Mouse (Mus musculus) midbrain, embryonic 11.5 days (tissue): ENCODE measurements at regions not wholly inside any gene's neighbourhood (a gene's known extent, or its start where the extent isn't known, plus 50 kb on each side); places are given as distances from the start of the nearest gene placed in this dataset.

Experiments used
- ATAC-seq: fragments of 200-750 bp; cut with Nextera tagmentation; 2 replicates; pipeline ENCODE4 v1.8.0; 2017; ENCODE audit warnings: moderate TSS enrichment, moderate library complexity; ENCODE audit not compliant: low FRiP score
- DNase-seq: peaks from one replicate; pipeline ENCODE4 v3.0.0; 2015; ENCODE audit warnings: low spot score; ENCODE audit errors: missing footprints
- H3K27ac ChIP-seq: fragments of 300-500 bp; sonication (generic); 2 replicates; pipeline ENCODE4 v1.5.1; 2014; ENCODE audit warnings: low read depth, low read length
- H3K27me3 ChIP-seq: fragments of 300-500 bp; sonication (generic); 2 replicates; pipeline ENCODE4 v1.6.1; 2014; ENCODE audit warnings: mild to moderate bottlenecking, low read length, moderate library complexity, mixed read lengths; ENCODE audit not compliant: control insufficient read depth, insufficient read depth
- H3K36me3 ChIP-seq: fragments of 300-500 bp; sonication (generic); 2 replicates; pipeline ENCODE4 v1.6.1; 2014; ENCODE audit warnings: mild to moderate bottlenecking, low read length, moderate library complexity, mixed read lengths; ENCODE audit not compliant: control insufficient read depth, insufficient read depth
- H3K4me1 ChIP-seq: fragments of 300-500 bp; sonication (generic); 2 replicates; pipeline ENCODE4 v1.6.1; 2014; ENCODE audit warnings: low read length; ENCODE audit not compliant: control insufficient read depth, insufficient read depth
- H3K4me2 ChIP-seq: fragments of 300-500 bp; sonication (generic); 2 replicates; pipeline ENCODE4 v1.6.1; 2014; ENCODE audit warnings: mild to moderate bottlenecking, moderate library complexity
- H3K4me3 ChIP-seq: fragments of 300-500 bp; sonication (generic); 2 replicates; pipeline ENCODE4 v1.5.1; 2014; ENCODE audit warnings: low read depth, low read length
- H3K9ac ChIP-seq: fragments of 300-500 bp; sonication (generic); 2 replicates; pipeline ENCODE4 v1.6.1; 2014; ENCODE audit warnings: low read length
- H3K9me3 ChIP-seq: fragments of 300-500 bp; sonication (generic); 2 replicates; pipeline ENCODE4 v1.6.1; 2016; ENCODE audit warnings: low read length; ENCODE audit not compliant: control insufficient read depth
- WGBS: fragments of 180-500 bp; shearing (Covaris S2); extraction: QIAGEN DNeasy Blood & Tissue Kit; methylation state at CpG from one replicate; pipeline ENCODE4 v1.1.7; 2014; 5-methylcytosine and 5-hydroxymethylcytosine counted together

DNA sequence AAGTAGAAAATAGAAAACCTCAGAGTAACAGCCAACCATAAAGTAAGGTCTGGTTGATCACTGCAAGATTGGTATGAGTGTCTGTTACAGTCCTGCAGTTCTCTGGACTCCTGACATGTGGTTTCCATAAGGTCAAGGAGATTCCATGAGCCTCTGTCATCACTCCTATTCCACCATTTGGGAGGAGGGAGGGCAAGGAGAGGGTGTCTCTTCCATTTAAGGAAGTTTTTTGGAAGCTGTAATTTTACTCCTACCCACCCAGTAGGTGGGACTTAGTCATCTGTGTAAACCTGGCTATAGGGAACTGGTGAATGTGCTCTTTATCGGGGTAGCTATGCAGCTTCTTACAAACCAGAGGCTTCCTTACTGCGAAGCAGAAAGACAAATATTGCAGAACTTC, 168.8 kb downstream of the Klf6 start:
- Histone ChIP-seq H3K4me3 (no peak overlapping the region), H3K27ac (no peak overlapping the region), H3K4me1 (no peaks in the 10 kb centered on the region), H3K9me3 (no peaks in the 10 kb centered on the region), H3K27me3 (no peaks in the 10 kb centered on the region), H3K9ac (no peak overlapping the region), H3K36me3 (no peaks in the 10 kb centered on the region), H3K4me2 (no peak overlapping the region)
- WGBS: 78% methylated on average over 2 of the region's 2 CpGs
- no peak for DNase-seq
- no peak for ATAC-seq

DNA sequence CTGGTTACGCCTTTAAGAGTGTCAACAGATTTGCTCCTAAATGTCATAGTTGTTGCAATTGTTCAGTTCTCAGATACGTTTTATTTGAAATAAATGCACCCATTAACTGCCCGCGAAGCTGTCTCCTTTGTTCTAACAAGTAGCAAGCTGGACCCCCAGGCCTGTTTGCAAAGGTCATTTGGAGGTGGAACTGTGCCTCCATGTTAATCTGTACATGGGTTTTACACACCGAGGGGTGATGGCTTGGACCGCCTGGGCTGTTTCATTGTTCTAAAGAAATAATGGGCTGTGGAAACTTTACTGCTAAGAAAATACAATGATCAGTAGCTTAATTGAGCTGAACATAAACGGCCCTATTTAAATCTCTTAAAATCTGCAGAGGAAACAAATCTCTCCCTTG, 178.8 kb downstream of the Klf6 start:
- 55% methylated on average over 7 of the region's 7 CpGs for WGBS
- no peak overlapping the region for H3K4me3 ChIP-seq
- no peaks in the 10 kb centered on the region for H3K9me3 ChIP-seq
- no peak overlapping the region for H3K9ac ChIP-seq
- no peaks in the 10 kb centered on the region for H3K36me3 ChIP-seq
- H3K4me1 ChIP-seq: no peaks in the 10 kb centered on the region
- ATAC-seq (no peak), DNase-seq (no peak)
- H3K27me3 ChIP-seq: no peaks in the 10 kb centered on the region
- H3K27ac ChIP-seq: no peak overlapping the region
- H3K4me2 ChIP-seq: no peak overlapping the region

DNA sequence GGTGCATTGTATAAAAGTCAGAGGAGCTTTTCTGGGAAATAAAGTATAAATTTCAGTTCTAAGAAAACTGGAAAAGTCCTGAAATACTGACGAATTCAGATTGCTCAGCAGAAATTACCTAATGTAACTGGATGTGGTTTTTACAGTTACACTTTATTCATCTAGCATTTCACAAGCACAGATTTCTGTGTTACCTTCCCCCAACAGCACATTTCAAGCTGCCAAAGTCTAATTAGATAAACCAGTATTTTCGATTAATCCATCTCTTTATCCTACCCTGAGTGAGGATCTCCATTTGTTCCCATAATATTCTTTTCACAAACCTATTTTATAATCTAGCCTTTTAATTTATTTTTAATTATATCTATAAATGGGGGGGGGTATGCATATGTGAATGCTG, 179.4 kb downstream of the Klf6 start:
- ATAC-seq (no peak), DNase-seq (no peak)
- no peaks in the 10 kb centered on the region for H3K4me1 ChIP-seq
- H3K36me3 ChIP-seq: no peaks in the 10 kb centered on the region
- H3K4me3 ChIP-seq: no peak overlapping the region
- H3K9ac ChIP-seq: no peak overlapping the region
- H3K9me3 ChIP-seq: no peaks in the 10 kb centered on the region
- no peak overlapping the region for H3K4me2 ChIP-seq
- no peaks in the 10 kb centered on the region for H3K27me3 ChIP-seq
- no peak overlapping the region for H3K27ac ChIP-seq
- 82% methylated on average over 2 of the region's 2 CpGs for WGBS

DNA sequence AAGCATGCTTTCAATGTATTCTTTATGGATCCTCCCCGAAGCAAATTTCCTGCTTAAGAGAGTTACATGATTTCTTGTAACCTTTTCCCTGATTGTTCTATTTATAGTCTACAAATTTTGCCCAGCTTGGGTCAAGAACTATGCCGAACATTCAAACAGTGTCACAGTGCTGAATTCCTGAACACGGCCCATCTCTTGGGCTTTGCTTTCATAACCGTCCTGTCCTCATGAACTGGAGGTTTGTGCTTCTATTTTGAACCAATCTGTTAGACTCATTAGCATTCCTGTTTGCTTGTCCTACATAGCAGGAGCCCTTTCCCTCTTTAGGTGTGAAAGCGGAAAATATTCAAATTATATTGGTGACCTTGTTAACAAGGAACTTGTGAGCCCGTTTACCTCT, 181.2 kb downstream of the Klf6 start:
- no peak for ATAC-seq
- no peak overlapping the region for H3K9ac ChIP-seq
- H3K4me2 ChIP-seq: no peak overlapping the region
- H3K36me3 ChIP-seq: no peaks in the 10 kb centered on the region
- no peaks in the 10 kb centered on the region for H3K27me3 ChIP-seq
- WGBS: 90% methylated on average over 6 of the region's 6 CpGs
- no peak overlapping the region for H3K27ac ChIP-seq
- DNase-seq: no peak
- no peaks in the 10 kb centered on the region for H3K4me1 ChIP-seq
- no peak overlapping the region for H3K4me3 ChIP-seq
- no peaks in the 10 kb centered on the region for H3K9me3 ChIP-seq

DNA sequence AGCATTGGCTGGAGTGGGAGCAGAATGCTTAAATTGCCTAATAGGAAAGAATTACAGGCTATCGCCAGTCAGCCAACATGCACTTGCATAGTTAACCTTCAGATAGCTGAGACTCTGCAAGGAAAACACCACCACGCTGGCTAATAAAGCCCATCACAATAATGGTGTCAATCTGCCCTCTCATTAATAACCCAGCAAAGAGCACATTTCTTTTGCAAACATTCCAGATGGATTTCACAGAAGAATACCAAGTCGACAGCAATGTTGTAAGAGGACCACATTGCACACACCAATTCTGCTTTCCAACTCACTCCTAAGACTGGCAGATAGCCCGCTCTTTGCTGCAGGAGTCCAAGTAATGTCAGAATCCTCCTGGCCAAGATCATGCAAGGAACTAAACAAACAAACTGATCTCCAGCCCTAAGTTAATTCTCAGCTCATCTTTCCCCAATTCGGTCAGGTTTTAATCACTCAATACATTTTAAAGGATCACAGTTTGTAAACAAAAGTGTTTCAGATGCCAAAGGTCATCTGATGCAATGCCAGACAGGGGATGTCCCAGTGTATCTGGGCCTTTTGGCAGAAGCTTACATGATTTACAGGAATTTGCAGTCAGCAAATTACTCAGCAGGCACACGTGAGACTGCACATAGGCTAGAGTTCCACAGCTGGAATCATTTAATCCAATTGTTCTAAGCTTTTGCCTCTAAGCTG, 198.4 kb downstream of the Klf6 start:
- Histone ChIP-seq H3K4me3 (no peak overlapping the region), H3K9ac (no peak overlapping the region), H3K27ac (no peak overlapping the region), H3K4me1 (no peaks in the 10 kb centered on the region), H3K27me3 (no peaks in the 10 kb centered on the region), H3K4me2 (no peak overlapping the region), H3K36me3 (no peaks in the 10 kb centered on the region), H3K9me3 (no peaks in the 10 kb centered on the region)
- peak; percentile 86 for DNase-seq
- no peak for ATAC-seq
- 38% methylated on average over 6 of the region's 6 CpGs for WGBS

DNA sequence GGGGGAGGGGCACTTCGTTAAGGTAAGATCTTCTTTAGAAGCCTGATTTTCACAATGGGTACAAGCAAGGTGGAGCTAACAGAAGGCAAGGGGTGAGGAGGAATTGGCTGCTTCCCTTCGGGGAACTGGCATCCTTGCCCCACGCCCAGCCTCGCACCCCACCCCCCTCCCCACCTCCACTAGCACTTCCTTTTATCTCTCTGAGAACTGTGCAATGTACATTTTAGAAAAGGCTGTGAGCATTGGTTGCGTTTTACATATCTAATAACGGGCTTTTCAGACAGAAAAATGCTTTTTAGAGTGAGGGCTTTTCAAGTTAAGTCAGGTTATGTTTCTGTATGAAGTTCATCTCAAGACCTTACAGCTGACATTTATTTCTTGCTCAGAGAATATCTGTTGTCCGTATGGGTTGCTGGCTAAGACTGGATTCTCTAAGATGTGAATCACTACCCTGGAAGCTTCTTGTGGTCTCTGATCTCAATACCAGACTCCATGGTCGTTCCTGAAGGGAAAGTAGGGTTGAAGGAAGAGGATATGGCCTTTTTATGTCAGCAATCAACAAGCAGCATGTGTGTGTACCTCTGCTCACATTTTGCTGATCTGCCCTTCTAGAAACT, 199.1 kb downstream of the Klf6 start:
- no peak overlapping the region for H3K9ac ChIP-seq
- no peak overlapping the region for H3K27ac ChIP-seq
- H3K27me3 ChIP-seq: no peaks in the 10 kb centered on the region
- H3K9me3 ChIP-seq: no peaks in the 10 kb centered on the region
- no peaks in the 10 kb centered on the region for H3K36me3 ChIP-seq
- WGBS: 47% methylated on average over 8 of the region's 8 CpGs
- H3K4me1 ChIP-seq: no peaks in the 10 kb centered on the region
- ATAC-seq: no peak
- H3K4me2 ChIP-seq: no peak overlapping the region
- no peak for DNase-seq
- H3K4me3 ChIP-seq: no peak overlapping the region

DNA sequence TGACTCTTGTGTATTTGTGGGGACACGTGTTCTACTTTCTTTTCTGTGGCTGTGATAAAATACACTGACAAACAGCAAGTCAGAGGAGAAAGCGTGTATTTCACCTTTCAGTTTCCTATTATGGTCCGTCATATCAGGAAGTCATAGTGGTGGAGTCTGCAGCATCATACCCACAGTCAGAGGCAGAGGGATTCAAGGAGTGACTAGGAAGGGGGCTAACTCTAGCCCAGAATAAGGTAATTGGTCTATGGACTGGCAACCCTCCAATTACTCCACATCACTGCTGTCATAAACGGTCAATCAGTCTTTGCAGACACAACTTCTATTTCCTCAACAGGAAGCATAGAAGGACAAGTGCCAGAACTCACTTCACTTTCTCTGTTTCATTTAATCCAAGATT, 201.0 kb downstream of the Klf6 start:
- Histone ChIP-seq H3K27me3 (no peaks in the 10 kb centered on the region), H3K27ac (no peak overlapping the region), H3K36me3 (no peaks in the 10 kb centered on the region), H3K4me1 (no peaks in the 10 kb centered on the region), H3K4me3 (no peak overlapping the region), H3K9ac (no peak overlapping the region), H3K4me2 (no peak overlapping the region), H3K9me3 (no peaks in the 10 kb centered on the region)
- DNase-seq (no peak), ATAC-seq (no peak)
- WGBS: 89% methylated on average over 4 of the region's 4 CpGs

DNA sequence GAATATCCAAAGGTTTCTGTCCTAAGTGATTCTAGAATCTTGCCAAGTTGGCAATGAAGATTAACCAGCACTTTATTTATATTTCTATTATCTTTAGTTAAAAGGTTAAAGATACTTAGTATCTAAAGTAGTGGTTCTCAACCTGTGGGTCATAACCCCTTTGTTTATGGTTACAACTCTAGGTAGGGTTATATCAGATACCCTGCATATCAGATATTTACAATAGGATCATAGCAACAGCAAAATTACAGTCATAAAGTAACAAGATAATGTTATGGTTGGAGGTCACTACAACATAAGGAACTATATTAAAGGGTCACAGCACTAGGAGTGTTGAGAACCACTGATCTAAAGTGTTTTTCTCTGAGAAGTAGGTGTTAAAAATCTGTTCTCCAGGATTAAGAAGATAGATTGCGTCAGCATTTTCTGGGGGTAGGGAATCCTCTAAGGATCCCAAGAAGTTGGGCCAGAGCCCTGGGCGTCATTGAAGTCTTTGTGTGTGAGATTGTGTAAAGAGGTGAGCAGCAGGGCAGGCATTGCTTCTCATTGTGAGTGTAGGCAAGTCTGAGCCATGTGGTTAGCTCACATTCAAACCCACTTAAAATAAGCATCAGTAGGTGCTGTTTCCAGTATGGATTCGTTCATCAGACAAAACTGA, 201.6 kb downstream of the Klf6 start:
- no peak overlapping the region for H3K4me2 ChIP-seq
- no peaks in the 10 kb centered on the region for H3K27me3 ChIP-seq
- WGBS: 76% methylated on average over 3 of the region's 3 CpGs
- no peaks in the 10 kb centered on the region for H3K9me3 ChIP-seq
- no peaks in the 10 kb centered on the region for H3K4me1 ChIP-seq
- H3K4me3 ChIP-seq: no peak overlapping the region
- no peaks in the 10 kb centered on the region for H3K36me3 ChIP-seq
- no peak for ATAC-seq
- H3K9ac ChIP-seq: no peak overlapping the region
- DNase-seq: no peak
- no peak overlapping the region for H3K27ac ChIP-seq

DNA sequence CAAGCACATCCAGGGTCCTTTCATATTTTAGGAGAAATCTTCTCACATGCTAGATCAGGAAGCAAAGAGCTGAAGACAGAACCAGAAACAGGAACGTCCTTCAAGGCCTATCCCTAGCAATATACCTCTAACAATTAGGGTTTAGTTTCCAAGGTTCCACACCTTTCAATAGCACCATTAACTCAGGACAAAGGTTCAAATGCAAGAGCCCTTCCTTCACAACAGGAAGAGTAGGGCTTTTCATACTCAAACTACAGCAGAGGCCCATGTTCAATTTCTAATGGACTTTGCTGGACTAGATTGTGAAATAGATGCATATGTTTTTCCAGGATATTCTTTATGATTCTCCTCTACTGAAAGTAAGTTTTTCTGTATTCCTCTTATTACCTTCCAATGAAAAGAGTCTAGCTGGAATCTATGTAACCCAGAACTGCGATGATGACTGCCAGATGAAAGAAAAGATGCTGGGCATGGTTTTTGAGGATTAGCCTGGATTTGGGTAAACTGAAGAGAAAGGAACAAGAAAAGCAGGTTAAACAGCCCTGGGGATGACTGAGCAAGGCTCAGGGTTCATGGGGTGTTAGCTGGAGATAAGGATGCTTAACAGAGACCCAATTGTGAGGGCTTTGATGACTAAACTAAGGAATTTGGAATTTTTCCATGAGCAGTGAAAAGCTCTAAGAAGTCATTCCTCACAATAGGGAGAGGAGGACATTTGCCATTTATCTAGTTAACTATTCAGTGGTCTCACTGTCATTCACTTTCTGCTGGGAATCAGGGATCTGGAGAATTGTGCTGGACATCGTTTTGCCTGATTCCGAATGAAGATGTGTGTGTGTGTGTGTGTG, 215.9 kb downstream of the Klf6 start:
- Histone ChIP-seq H3K4me2 (no peak overlapping the region), H3K9ac (no peak overlapping the region)
- WGBS: 67% methylated on average over 4 of the region's 4 CpGs

More for the DNA sequence above, 215.9 kb downstream of the Klf6 start:
- no peaks in the 10 kb centered on the region for H3K9me3 ChIP-seq
- H3K27ac ChIP-seq: no peak overlapping the region
- no peak overlapping the region for H3K4me3 ChIP-seq
- ATAC-seq: no peak
- H3K27me3 ChIP-seq: no peaks in the 10 kb centered on the region
- H3K36me3 ChIP-seq: no peaks in the 10 kb centered on the region
- no peaks in the 10 kb centered on the region for H3K4me1 ChIP-seq
- DNase-seq: no peak
